Mouse (Mus musculus) splenic B cell, adult 2 months (primary cell): ENCODE results near the gene Pqlc3.

Experiments used
- DNase-seq: peaks from one replicate; pipeline ENCODE4 v3.0.0-alpha.2; 2011; ENCODE audit warnings: low read depth, low spot score
- H3K27me3 ChIP-seq: 2 replicates; pipeline ENCODE4 v1.6.1; 2012; ENCODE audit warnings: mild to moderate bottlenecking, low read length, moderate library complexity, mixed read lengths; ENCODE audit not compliant: control insufficient read depth, poor library complexity, insufficient read depth, severe bottlenecking
- H3K36me3 ChIP-seq: 2 replicates; pipeline ENCODE4 v1.6.1; 2012; ENCODE audit warnings: mild to moderate bottlenecking, low read length, moderate library complexity, mixed read lengths; ENCODE audit not compliant: control insufficient read depth, poor library complexity, insufficient read depth, severe bottlenecking

Gene Pqlc3

GRCm38 (mm10) chr12:16999739-17000497, at the start of gene Pqlc3:
TSS of gene Pqlc3 (minus strand) at chr12:17000408.
- no peaks in the 10 kb centered on the region for H3K27me3 ChIP-seq
- no peaks in the 10 kb centered on the region for H3K36me3 ChIP-seq
- peak; percentile 88 for DNase-seq

DNA sequence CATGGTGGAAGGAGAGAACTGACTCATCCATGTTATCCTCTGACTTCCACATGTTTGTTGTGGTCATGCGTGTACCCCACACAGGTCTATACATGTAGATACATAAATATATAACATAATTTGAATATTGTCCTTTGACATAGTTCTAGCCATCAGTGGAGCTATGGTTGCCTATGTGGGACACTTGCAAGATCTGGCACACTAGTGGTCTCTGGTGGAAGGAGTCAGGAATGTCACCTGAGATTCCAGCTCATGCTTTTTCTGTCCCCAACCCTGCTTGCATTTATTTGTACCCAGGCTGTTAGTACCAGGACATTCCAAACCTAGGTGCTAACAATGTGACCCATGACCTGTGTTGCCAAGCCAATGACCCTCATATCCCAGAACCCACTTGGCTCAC, 49.6 kb upstream of the Pqlc3 start:
- no peaks in the 10 kb centered on the region for H3K27me3 ChIP-seq
- DNase-seq = no peak
- H3K36me3 ChIP-seq = no peaks in the 10 kb centered on the region

DNA sequence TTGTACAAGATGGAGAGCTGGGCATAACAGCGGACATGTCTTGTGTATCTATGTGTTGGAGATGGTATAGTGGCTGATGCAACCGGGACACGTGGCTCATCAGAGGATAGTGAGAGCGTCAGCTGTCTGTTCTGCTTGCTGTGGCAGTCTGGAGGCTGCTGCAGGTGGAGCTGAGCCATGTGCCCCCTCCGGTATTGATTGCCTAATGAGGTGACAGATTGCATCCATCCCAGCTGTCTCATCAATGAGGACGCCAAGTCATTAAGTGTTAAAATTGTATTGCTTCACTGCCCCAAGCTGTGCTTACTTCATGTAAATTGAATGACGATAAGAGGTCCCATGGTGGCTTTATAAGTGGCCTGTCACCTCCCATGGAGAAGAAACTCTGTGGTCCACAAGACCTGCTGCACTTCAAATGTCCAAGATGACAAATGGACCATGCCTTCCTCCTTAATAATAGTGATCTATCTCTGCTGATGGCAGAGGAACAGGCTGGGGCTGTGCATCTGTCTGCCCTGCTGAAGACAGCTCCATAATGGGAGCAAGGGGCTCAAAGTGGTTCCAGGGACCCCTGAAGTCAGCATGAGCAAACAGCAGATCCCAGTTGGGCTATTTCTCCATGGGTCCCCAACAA, 48.9 kb upstream of the Pqlc3 start:
- no peak for DNase-seq
- Histone ChIP-seq H3K27me3 (no peaks in the 10 kb centered on the region), H3K36me3 (no peaks in the 10 kb centered on the region)

DNA sequence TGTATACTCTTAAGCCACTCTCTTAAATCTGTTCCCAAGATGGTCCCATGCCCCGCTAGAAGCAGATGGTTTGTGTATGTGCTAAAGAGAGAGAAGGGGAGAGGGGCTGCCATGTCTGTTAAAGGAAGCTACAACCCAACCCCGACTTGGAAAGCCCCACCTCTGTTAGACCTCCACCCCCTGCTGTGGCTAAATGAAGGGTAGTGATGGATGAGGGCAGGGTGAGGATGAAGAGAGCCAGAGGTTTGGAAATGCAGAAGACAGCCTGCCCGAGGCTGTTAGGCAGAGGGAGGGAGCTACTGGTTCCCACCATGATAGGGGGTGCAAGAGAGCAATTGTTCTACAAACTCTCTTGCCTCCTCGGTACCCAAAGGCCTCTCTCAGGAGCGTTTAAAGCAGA, 43.1 kb upstream of the Pqlc3 start:
- Histone ChIP-seq H3K27me3 (no peaks in the 10 kb centered on the region), H3K36me3 (no peaks in the 10 kb centered on the region)
- no peak for DNase-seq

DNA sequence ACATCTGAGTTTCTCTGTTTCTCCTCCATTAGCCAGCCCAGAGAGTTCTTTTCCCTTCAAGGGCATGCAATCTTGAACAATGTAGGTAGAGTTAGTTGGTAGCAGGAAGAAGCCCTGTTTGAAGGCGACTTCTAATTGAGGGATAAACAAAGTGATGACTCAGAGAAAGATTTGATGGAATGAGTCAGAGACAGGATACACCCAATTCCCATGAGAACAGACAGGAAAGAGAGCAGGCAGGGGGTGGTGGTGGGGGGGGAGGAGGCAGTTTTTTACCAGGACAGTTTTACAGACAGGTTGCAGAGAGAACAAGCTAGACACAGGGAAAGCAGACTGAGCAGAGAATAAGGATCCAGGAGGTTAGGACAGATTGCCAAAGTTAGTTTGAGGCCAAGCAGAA, 40.4 kb upstream of the Pqlc3 start:
- H3K36me3 ChIP-seq = no peaks in the 10 kb centered on the region
- H3K27me3 ChIP-seq = no peaks in the 10 kb centered on the region
- no peak for DNase-seq

- no peak for DNase-seq
These were observed 39.2 kb upstream of the Pqlc3 start for GRCm38 (mm10) chr12:17039415-17039814.

GRCm38 (mm10) chr12:17038246-17038645, 38.0 kb upstream of the Pqlc3 start:
- H3K36me3 ChIP-seq = no peaks in the 10 kb centered on the region
- DNase-seq = no peak
- H3K27me3 ChIP-seq = no peaks in the 10 kb centered on the region

More at GRCm38 (mm10) chr12:17039415-17039814, 39.2 kb upstream of the Pqlc3 start:
- Histone ChIP-seq H3K36me3 (no peaks in the 10 kb centered on the region), H3K27me3 (no peaks in the 10 kb centered on the region)

DNA sequence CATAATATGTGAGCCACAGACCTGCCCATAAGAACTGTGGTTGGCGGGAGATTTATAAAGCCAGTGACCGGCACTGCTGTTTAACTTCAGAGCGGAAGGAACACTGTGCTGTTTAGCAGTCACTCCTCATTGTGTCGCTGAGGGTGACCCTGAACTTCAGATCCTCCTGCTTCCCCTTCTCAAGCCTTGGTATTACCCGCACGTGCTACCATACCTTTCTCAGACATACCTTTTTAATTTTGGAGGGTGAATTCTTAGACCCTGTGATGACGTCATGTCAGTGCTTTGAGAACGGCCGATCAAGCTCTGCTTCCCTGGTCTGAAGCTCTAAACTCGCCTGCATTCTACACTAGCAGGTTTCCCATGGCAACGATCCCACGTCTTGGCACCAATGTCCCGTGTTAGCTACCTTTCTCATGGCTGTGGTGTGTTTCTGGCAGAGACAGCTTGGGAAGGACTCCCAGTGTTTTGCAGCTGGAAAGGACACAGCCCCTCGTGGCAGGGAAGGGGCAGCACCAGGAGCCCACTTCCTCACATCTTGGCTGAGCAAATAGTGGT, 36.9 kb upstream of the Pqlc3 start:
- no peak for DNase-seq
- no peaks in the 10 kb centered on the region for H3K27me3 ChIP-seq

DNA sequence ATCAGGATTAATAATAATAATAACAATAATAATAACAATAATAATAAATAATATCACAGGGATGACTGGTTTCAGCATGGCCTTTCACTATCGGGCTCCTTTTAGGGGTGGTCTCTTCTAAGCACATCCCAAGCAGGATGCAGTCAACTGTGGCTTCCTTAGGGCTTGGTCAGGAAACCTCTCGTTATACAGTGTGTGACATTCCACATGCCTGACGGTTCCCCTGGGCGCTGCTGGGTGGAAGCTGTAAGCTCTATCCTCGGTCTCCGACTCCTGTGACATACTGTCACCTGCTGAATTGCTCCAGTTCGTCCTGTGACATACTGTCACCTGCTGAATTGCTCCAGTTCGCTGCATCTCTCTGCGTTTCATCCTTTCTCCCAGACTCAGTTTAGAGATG, 36.3 kb upstream of the Pqlc3 start:
- Histone ChIP-seq H3K27me3 (no peaks in the 10 kb centered on the region), H3K36me3 (no peaks in the 10 kb centered on the region)
- no peak for DNase-seq

More for the DNA sequence above, 36.9 kb upstream of the Pqlc3 start:
- no peaks in the 10 kb centered on the region for H3K36me3 ChIP-seq

GRCm38 (mm10) chr12:17035128-17035527, 34.9 kb upstream of the Pqlc3 start:
- Histone ChIP-seq H3K27me3 (no peaks in the 10 kb centered on the region), H3K36me3 (no peaks in the 10 kb centered on the region)
- peak; percentile 70 for DNase-seq

DNA sequence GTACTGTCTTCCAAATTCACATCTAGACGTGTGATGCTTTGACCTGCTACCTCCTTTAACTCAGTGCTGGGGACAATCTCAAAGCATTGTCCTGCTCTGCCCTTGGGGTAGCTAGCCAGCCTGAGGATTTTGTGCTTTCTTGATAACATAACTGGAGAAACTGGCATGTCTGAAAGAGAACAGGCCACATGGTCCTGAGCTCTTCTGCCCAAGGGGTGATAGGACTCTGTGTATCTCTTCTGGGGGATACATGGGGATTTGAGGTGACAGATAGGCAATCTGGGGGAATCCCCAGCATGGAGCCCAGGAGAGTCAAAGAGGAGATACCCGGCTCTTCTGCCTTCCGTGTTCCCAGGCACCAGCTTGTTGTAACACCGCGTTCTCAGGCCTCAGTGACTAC, 34.5 kb upstream of the Pqlc3 start:
- no peak for DNase-seq
- H3K36me3 ChIP-seq = no peaks in the 10 kb centered on the region
- no peaks in the 10 kb centered on the region for H3K27me3 ChIP-seq

- Histone ChIP-seq H3K27me3 (no peaks in the 10 kb centered on the region), H3K36me3 (no peaks in the 10 kb centered on the region)
- DNase-seq = peak; percentile 8
These were observed 33.2 kb upstream of the Pqlc3 start for GRCm38 (mm10) chr12:17033464-17033841.

GRCm38 (mm10) chr12:17032694-17033463, 32.7 kb upstream of the Pqlc3 start:
- peak; percentile 84 for DNase-seq
- no peaks in the 10 kb centered on the region for H3K27me3 ChIP-seq

DNA sequence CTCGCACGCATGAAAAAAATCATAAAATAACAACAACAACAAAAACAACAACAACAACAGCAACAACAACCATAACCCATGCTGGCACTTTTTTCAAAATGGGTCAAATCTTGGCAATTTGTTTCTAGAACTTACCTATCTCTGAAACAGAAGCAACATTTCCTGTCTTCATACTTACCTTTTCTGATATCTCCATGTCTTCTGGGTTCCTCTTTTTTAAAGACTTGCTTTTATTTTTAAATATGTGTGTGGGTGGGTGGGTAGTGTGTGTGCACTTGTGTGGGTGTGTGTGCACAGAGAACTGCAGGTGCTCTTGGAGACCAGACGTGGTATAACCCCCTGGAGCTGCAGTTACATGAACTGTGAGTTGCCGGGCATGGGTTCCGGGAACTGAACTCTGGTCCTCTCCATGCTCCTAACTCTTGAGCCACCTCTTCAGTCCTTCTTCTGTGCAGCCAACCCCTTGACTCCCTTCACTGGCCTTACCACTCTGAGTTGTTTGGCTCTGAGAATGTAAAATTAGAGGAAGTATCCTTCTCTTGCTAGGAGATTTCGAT, 24.4 kb upstream of the Pqlc3 start:
- Histone ChIP-seq H3K27me3 (no peaks in the 10 kb centered on the region), H3K36me3 (no peaks in the 10 kb centered on the region)
- DNase-seq = peak; percentile 31

More at GRCm38 (mm10) chr12:17032694-17033463, 32.7 kb upstream of the Pqlc3 start:
- H3K36me3 ChIP-seq = no peaks in the 10 kb centered on the region
